In genomic region chr3:73323214-73323613, GRCm38 (mm10) we compare ENCODE assay signal across 30 mouse cellular contexts.
A peak's percentile ranks its signal among the peaks of the same experiment; 100 is the strongest.
DNase-seq lines count a peak whose midpoint lies in the region; ATAC-seq and TF ChIP-seq lines count a peak whose summit lies in the region.
"Had no signal": no experiment of that assay in that cellular context is flagged by ENCODE, and none has a peak within 500 bp of the region (broad histone marks: within the 10 kb centered on the region; RNA-seq: fewer than 3 reads in every experiment).

No protein-coding gene starts in this region.

- peak; percentile 11 for DNase-seq in embryonic facial prominence, embryonic 14.5 days (ENCODE audit: low spot score)
- no peak for DNase-seq in embryonic facial prominence, embryonic 10.5 days (ENCODE audit: low spot score)
- DNase-seq in layer of hippocampus, adult 2 months (ENCODE audit: low spot score in 2 of 2), result no peak
- no peak for DNase-seq in layer of hippocampus, postnatal 10 days (ENCODE audit: low spot score in 2 of 2)
- peak; percentile 9 for DNase-seq in neural tube, embryonic 11.5 days (ENCODE audit: low spot score)
- no peak for DNase-seq in adrenal gland, postnatal 10 days
- DNase-seq: adrenal gland, postnatal 25 days; cerebellum, adult 2 months; cerebellum, postnatal 25 days; gastrocnemius, postnatal 25 days; heart, adult 11 months; kidney, adult 9 months; kidney, postnatal 10 days; liver, postnatal 0 days; lung, postnatal 36 days; right cerebral cortex, adult 18-20 months; spleen, adult 18-20 months; thymus, postnatal 4 days had no signal

- 46% methylated on average over 1 of the region's 1 CpGs for WGBS in embryonic facial prominence, embryonic 14.5 days
- 57% methylated on average over 1 of the region's 1 CpGs for WGBS in embryonic facial prominence, embryonic 10.5 days
- 84% methylated on average over 1 of the region's 1 CpGs for WGBS in neural tube, embryonic 11.5 days
- WGBS in neural tube, embryonic 15.5 days, result 76% methylated on average over 1 of the region's 1 CpGs

- no peak for ATAC-seq in embryonic facial prominence, embryonic 14.5 days (ENCODE audit: low read depth)
- no peak for ATAC-seq in neural tube, embryonic 11.5 days (ENCODE audit: insufficient read depth, low FRiP score, low TSS enrichment)
- ATAC-seq in neural tube, embryonic 15.5 days (ENCODE audit: low FRiP score), result no peak
- ATAC-seq: forebrain, embryonic 15.5 days; intestine, embryonic 16.5 days; liver, embryonic 12.5 days; liver, postnatal 0 days; midbrain, embryonic 13.5 days; Patski had no signal

- no peak overlapping the region for H3K4me2 ChIP-seq in embryonic facial prominence, embryonic 14.5 days (ENCODE audit: low read depth, low read length)
- no peak overlapping the region for H3K4me2 ChIP-seq in neural tube, embryonic 11.5 days (ENCODE audit: low read depth)
- H3K4me2 ChIP-seq in neural tube, embryonic 15.5 days, result no peak overlapping the region
- H3K4me2 ChIP-seq: forebrain, embryonic 15.5 days; heart, embryonic 15.5 days; hindbrain, embryonic 12.5 days; limb, embryonic 13.5 days; liver, embryonic 12.5 days; midbrain, embryonic 13.5 days had no signal

- H3K27ac ChIP-seq in embryonic facial prominence, embryonic 14.5 days (replicated peaks; ENCODE audit: low read depth, low read length), result no peak overlapping the region
- no peak overlapping the region for H3K27ac ChIP-seq in embryonic facial prominence, embryonic 10.5 days (replicated peaks)
- peak overlapping the region; percentile 64 for H3K27ac ChIP-seq in layer of hippocampus, adult 2 months
- H3K27ac ChIP-seq in neural tube, embryonic 11.5 days (ENCODE audit: low read depth, low read length), result no peak overlapping the region
- H3K27ac ChIP-seq in neural tube, embryonic 15.5 days (replicated peaks), result no peak overlapping the region
- H3K27ac ChIP-seq: forebrain, embryonic 15.5 days; heart, embryonic 10.5 days; heart, embryonic 15.5 days; hindbrain, embryonic 12.5 days; limb, embryonic 13.5 days; liver, embryonic 12.5 days; midbrain, embryonic 13.5 days had no signal

- H3K4me3 ChIP-seq in embryonic facial prominence, embryonic 14.5 days (ENCODE audit: low read depth, low read length), result no peak overlapping the region
- H3K4me3 ChIP-seq in embryonic facial prominence, embryonic 10.5 days, result no peak overlapping the region
- no peak overlapping the region for H3K4me3 ChIP-seq in layer of hippocampus, adult 2 months
- H3K4me3 ChIP-seq in neural tube, embryonic 11.5 days (ENCODE audit: low read depth, low read length), result no peak overlapping the region
- H3K4me3 ChIP-seq in neural tube, embryonic 15.5 days (replicated peaks), result no peak overlapping the region
- H3K4me3 ChIP-seq: forebrain, embryonic 15.5 days; heart, embryonic 10.5 days; heart, embryonic 15.5 days; hindbrain, embryonic 12.5 days; limb, embryonic 13.5 days; liver, embryonic 12.5 days; megakaryocyte, embryonic 14.5 days; midbrain, embryonic 13.5 days had no signal

- no peaks in the 10 kb centered on the region for H3K4me1 ChIP-seq in embryonic facial prominence, embryonic 14.5 days (ENCODE audit: control insufficient read depth, insufficient read depth, low read length)
- no peaks in the 10 kb centered on the region for H3K4me1 ChIP-seq in embryonic facial prominence, embryonic 10.5 days
- no peaks in the 10 kb centered on the region for H3K4me1 ChIP-seq in neural tube, embryonic 11.5 days (ENCODE audit: control insufficient read depth, insufficient read depth, low read length)
- H3K4me1 ChIP-seq in neural tube, embryonic 15.5 days, result no peaks in the 10 kb centered on the region
- H3K4me1 ChIP-seq: forebrain, embryonic 15.5 days; heart, embryonic 10.5 days; hindbrain, embryonic 12.5 days; limb, embryonic 13.5 days; liver, embryonic 12.5 days; megakaryocyte, embryonic 14.5 days; midbrain, embryonic 13.5 days had no signal

- TF ChIP-seq CTCF in layer of hippocampus, adult 2 months (conservative IDR thresholded peaks at IDR 0.05), result no peak

- H3K9ac ChIP-seq in embryonic facial prominence, embryonic 14.5 days (ENCODE audit: low read depth, low read length), result no peak overlapping the region
- no peak overlapping the region for H3K9ac ChIP-seq in neural tube, embryonic 11.5 days (ENCODE audit: low read length)
- H3K9ac ChIP-seq in neural tube, embryonic 15.5 days (replicated peaks), result no peak overlapping the region
- H3K9ac ChIP-seq: forebrain, embryonic 15.5 days; heart, embryonic 15.5 days; hindbrain, embryonic 12.5 days; limb, embryonic 13.5 days; liver, embryonic 12.5 days; liver, postnatal 0 days; midbrain, embryonic 13.5 days had no signal

- H3K36me3 ChIP-seq in embryonic facial prominence, embryonic 14.5 days (ENCODE audit: control insufficient read depth, insufficient read depth, low read length), result no peaks in the 10 kb centered on the region
- no peaks in the 10 kb centered on the region for H3K36me3 ChIP-seq in embryonic facial prominence, embryonic 10.5 days (replicated peaks)
- H3K36me3 ChIP-seq in neural tube, embryonic 11.5 days (ENCODE audit: control insufficient read depth, insufficient read depth, low read length), result no peaks in the 10 kb centered on the region
- H3K36me3 ChIP-seq in neural tube, embryonic 15.5 days, result no peaks in the 10 kb centered on the region
- H3K36me3 ChIP-seq: forebrain, embryonic 15.5 days; G1E; heart, embryonic 10.5 days; heart, embryonic 15.5 days; hindbrain, embryonic 12.5 days; limb, embryonic 13.5 days; liver, embryonic 12.5 days; midbrain, embryonic 13.5 days had no signal

- H3K9me3 ChIP-seq in embryonic facial prominence, embryonic 14.5 days (ENCODE audit: control insufficient read depth, low read length), result no peaks in the 10 kb centered on the region
- H3K9me3 ChIP-seq in embryonic facial prominence, embryonic 10.5 days, result no peaks in the 10 kb centered on the region
- H3K9me3 ChIP-seq in neural tube, embryonic 11.5 days (ENCODE audit: control insufficient read depth, low read length), result no peaks in the 10 kb centered on the region
- H3K9me3 ChIP-seq in neural tube, embryonic 15.5 days (replicated peaks), result no peaks in the 10 kb centered on the region
- H3K9me3 ChIP-seq: forebrain, embryonic 15.5 days; G1E; heart, embryonic 10.5 days; heart, embryonic 15.5 days; hindbrain, embryonic 12.5 days; limb, embryonic 13.5 days; liver, embryonic 12.5 days; megakaryocyte, embryonic 14.5 days; midbrain, embryonic 13.5 days had no signal

- H3K27me3 ChIP-seq in embryonic facial prominence, embryonic 14.5 days (replicated peaks; ENCODE audit: control insufficient read depth, insufficient read depth, low read length), result no peaks in the 10 kb centered on the region
- H3K27me3 ChIP-seq in embryonic facial prominence, embryonic 10.5 days (replicated peaks; ENCODE audit: low read depth, poor library complexity, severe bottlenecking), result no peaks in the 10 kb centered on the region
- H3K27me3 ChIP-seq in neural tube, embryonic 11.5 days (ENCODE audit: control insufficient read depth, insufficient read depth, low read length), result no peaks in the 10 kb centered on the region
- no peaks in the 10 kb centered on the region for H3K27me3 ChIP-seq in neural tube, embryonic 15.5 days (replicated peaks)
- H3K27me3 ChIP-seq: forebrain, embryonic 15.5 days; heart, embryonic 15.5 days; hindbrain, embryonic 12.5 days; limb, embryonic 13.5 days; liver, embryonic 12.5 days; megakaryocyte, embryonic 14.5 days; midbrain, embryonic 13.5 days; Patski had no signal

Comparison
In these comparisons a context has a peak if more than half of its experiments do, and no peak if none do; other contexts are left out.
1. DNase-seq: peak in embryonic facial prominence, embryonic 14.5 days (single experiment) and neural tube, embryonic 11.5 days (single experiment); none in embryonic facial prominence, embryonic 10.5 days (single experiment), layer of hippocampus, adult 2 months (0 of 2), layer of hippocampus, postnatal 10 days (0 of 2) and adrenal gland, postnatal 10 days (single experiment).